Mouse (Mus musculus) MEL (cell line): ENCODE data around the gene Krt28. TPM values are rescaled to one million over a fixed set of nuclear protein-coding genes. Genes with fewer than 3 reads are reported as not detected.

Experiments
- polyA plus RNA-seq, 2 experiments: library from polyadenylated mRNA; stranded (reverse) in 1 of 2; unstranded in 1 of 2; fragments of >175 nt in 1 of 2; fragments of >200 nt in 1 of 2; gene quantifications; 2 replicates each; pipeline versions ENCODE4 v1.2.1 to v1.2.4; 2012; ENCODE audit warnings: low replicate concordance in 2 of 2, low read depth in 1 of 2; ENCODE audit not compliant: insufficient read length in 2 of 2, insufficient read depth in 1 of 2, missing spikeins in 1 of 2
- total RNA-seq: library from RNA; depleted of rRNA; stranded (reverse); fragments of 300-350 nt; gene quantifications from 2 replicates; pipeline ENCODE4 v1.2.3, GENCODE M21; 2012; rRNA removed

The Krt28 gene
- total and polyA plus RNA-seq, 3 experiments = not detected

Other genes starting within 250 kb of the Krt28 start
- gene Ccr7, start 219.8 kb downstream of the Krt28 start, total RNA-seq = 0.04 TPM in 1 of 2 replicates, not detected in the other
- under 1 TPM in 1 of 2 experiments, not detected in 1; 0.06 TPM for gene Ccr7, start 219.8 kb downstream of the Krt28 start, polyA plus RNA-seq
- 243 and 265 TPM in 2 replicates for gene Smarce1, start 143.9 kb downstream of the Krt28 start, total RNA-seq
- 100 to 1,000 TPM in 1 of 2 experiments, not detected in 1; 277 TPM for gene Smarce1, start 143.9 kb downstream of the Krt28 start, polyA plus RNA-seq
- gene Krt222, start 130.8 kb downstream of the Krt28 start, total RNA-seq = not detected in 2 replicates
- gene Krt222, start 130.8 kb downstream of the Krt28 start, polyA plus RNA-seq = under 1 TPM in 1 of 2 experiments, not detected in 1; 0.07 TPM
- gene Krt24, start 89.6 kb downstream of the Krt28 start, total RNA-seq = not detected in 2 replicates
- gene Krt24, start 89.6 kb downstream of the Krt28 start, polyA plus RNA-seq = not detected
- gene Krt25, start 52.0 kb downstream of the Krt28 start, total RNA-seq = not detected in 2 replicates
- not detected for gene Krt25, start 52.0 kb downstream of the Krt28 start, polyA plus RNA-seq
- gene Krt26, start 36.9 kb downstream of the Krt28 start, total RNA-seq = not detected in 2 replicates
- gene Krt26, start 36.9 kb downstream of the Krt28 start, polyA plus RNA-seq = not detected
- gene Krt27, start 23.8 kb downstream of the Krt28 start, total RNA-seq = not detected in 2 replicates
- not detected for gene Krt27, start 23.8 kb downstream of the Krt28 start, polyA plus RNA-seq
- gene Krt10, start 14.5 kb upstream of the Krt28 start, total RNA-seq = not detected in 2 replicates
- gene Krt10, start 14.5 kb upstream of the Krt28 start, polyA plus RNA-seq = not detected
- gene Krt12, start 47.4 kb upstream of the Krt28 start, total RNA-seq = not detected in 2 replicates
- under 1 TPM in 1 of 2 experiments, not detected in 1; 0.10 TPM for gene Krt12, start 47.4 kb upstream of the Krt28 start, polyA plus RNA-seq
- not detected in 2 replicates for gene Krt20, start 63.2 kb upstream of the Krt28 start, total RNA-seq
- not detected for gene Krt20, start 63.2 kb upstream of the Krt28 start, polyA plus RNA-seq
- gene Krt23, start 118.2 kb upstream of the Krt28 start, total RNA-seq = not detected in 2 replicates
- not detected for gene Krt23, start 118.2 kb upstream of the Krt28 start, polyA plus RNA-seq
- gene Krt39, start 146.4 kb upstream of the Krt28 start, total RNA-seq = not detected in 2 replicates
- not detected for gene Krt39, start 146.4 kb upstream of the Krt28 start, polyA plus RNA-seq
- gene Krt40, start 168.3 kb upstream of the Krt28 start, total RNA-seq = not detected in 2 replicates
- not detected for gene Krt40, start 168.3 kb upstream of the Krt28 start, polyA plus RNA-seq
- not detected in 2 replicates for gene Krtap3-3, start 176.0 kb upstream of the Krt28 start, total RNA-seq
- not detected for gene Krtap3-3, start 176.0 kb upstream of the Krt28 start, polyA plus RNA-seq
- not detected in 2 replicates for gene Krtap3-2, start 181.9 kb upstream of the Krt28 start, total RNA-seq
- not detected for gene Krtap3-2, start 181.9 kb upstream of the Krt28 start, polyA plus RNA-seq
- gene Gm11939, start 184.6 kb upstream of the Krt28 start, total RNA-seq = not detected in 2 replicates
- gene Gm11939, start 184.6 kb upstream of the Krt28 start, polyA plus RNA-seq = not detected
- gene Krtap3-1, start 191.7 kb upstream of the Krt28 start, total RNA-seq = not detected in 2 replicates
- gene Krtap3-1, start 191.7 kb upstream of the Krt28 start, polyA plus RNA-seq = not detected
- not detected in 2 replicates for gene Krtap1-5, start 206.1 kb upstream of the Krt28 start, total RNA-seq
- not detected for gene Krtap1-5, start 206.1 kb upstream of the Krt28 start, polyA plus RNA-seq
- gene Krtap1-4, start 208.8 kb upstream of the Krt28 start, total RNA-seq = not detected in 2 replicates
- not detected for gene Krtap1-4, start 208.8 kb upstream of the Krt28 start, polyA plus RNA-seq
- gene Krtap1-3, start 216.4 kb upstream of the Krt28 start, total RNA-seq = not detected in 2 replicates
- gene Krtap1-3, start 216.4 kb upstream of the Krt28 start, polyA plus RNA-seq = not detected
- not detected in 2 replicates for gene Krtap9-3, start 223.2 kb upstream of the Krt28 start, total RNA-seq
- not detected for gene Krtap9-3, start 223.2 kb upstream of the Krt28 start, polyA plus RNA-seq
- not detected in 2 replicates for gene Gm11938, start 228.4 kb upstream of the Krt28 start, total RNA-seq
- not detected for gene Gm11938, start 228.4 kb upstream of the Krt28 start, polyA plus RNA-seq
- gene Gm11937, start 235.3 kb upstream of the Krt28 start, total RNA-seq = not detected in 2 replicates
- not detected for gene Gm11937, start 235.3 kb upstream of the Krt28 start, polyA plus RNA-seq
- gene Krtap2-4, start 239.9 kb upstream of the Krt28 start, total RNA-seq = not detected in 2 replicates
- not detected for gene Krtap2-4, start 239.9 kb upstream of the Krt28 start, polyA plus RNA-seq
- not detected in 2 replicates for gene Gm11562, start 245.5 kb upstream of the Krt28 start, total RNA-seq
- not detected for gene Gm11562, start 245.5 kb upstream of the Krt28 start, polyA plus RNA-seq